Mouse (Mus musculus) forebrain, embryonic 16.5 days (tissue): ENCODE results near the gene Lamb3. TPM values are rescaled to one million over a fixed set of nuclear protein-coding genes. Genes with fewer than 3 reads are reported as not detected.

Source experiments
- ATAC-seq: fragments of 200-750 bp; cut with Nextera tagmentation; 2 replicates; pipeline ENCODE4 v1.8.0; 2017; ENCODE audit warnings: mild to moderate bottlenecking, moderate library complexity
- H3K27ac ChIP-seq: fragments of 300-500 bp; sonication (generic); 2 replicates; pipeline ENCODE4 v1.5.1; 2014; ENCODE audit warnings: low read length, control low read depth
- H3K27me3 ChIP-seq: fragments of 300-500 bp; sonication (generic); replicated peaks from 2 replicates; pipeline ENCODE4 v1.6.1; 2014; ENCODE audit warnings: low read length; ENCODE audit not compliant: control insufficient read depth, insufficient read depth
- H3K36me3 ChIP-seq: fragments of 300-500 bp; sonication (generic); 2 replicates; pipeline ENCODE4 v1.6.1; 2014; ENCODE audit not compliant: control insufficient read depth, insufficient read depth
- H3K4me1 ChIP-seq: fragments of 300-500 bp; sonication (generic); replicated peaks from 2 replicates; pipeline ENCODE4 v1.6.1; 2014; ENCODE audit warnings: low read length; ENCODE audit not compliant: control insufficient read depth, insufficient read depth
- H3K4me2 ChIP-seq: fragments of 300-500 bp; sonication (generic); 2 replicates; pipeline ENCODE4 v1.6.1; 2014; ENCODE audit warnings: mild to moderate bottlenecking, low read length, control low read depth
- H3K4me3 ChIP-seq: fragments of 300-500 bp; sonication (generic); replicated peaks from 2 replicates; pipeline ENCODE4 v1.5.1; 2014; ENCODE audit warnings: mild to moderate bottlenecking, low read length, control low read depth
- H3K9ac ChIP-seq: fragments of 300-500 bp; sonication (generic); replicated peaks from 2 replicates; pipeline ENCODE4 v1.6.1; 2014; ENCODE audit warnings: low read depth, low read length, control low read depth
- H3K9me3 ChIP-seq: fragments of 300-500 bp; sonication (generic); 2 replicates; pipeline ENCODE4 v1.6.1; 2016; ENCODE audit warnings: low read length; ENCODE audit not compliant: control insufficient read depth
- WGBS: fragments of 180-500 bp; shearing (Covaris S2); extraction: QIAGEN DNeasy Blood & Tissue Kit; methylation state at CpG from one replicate; pipeline ENCODE4 v1.1.7; 2014; 5-methylcytosine and 5-hydroxymethylcytosine counted together
- polyA plus RNA-seq: library from polyadenylated mRNA; unstranded; fragments of >200 nt; fragmentation: Nextera tagmentation; extraction: Ambion mirVana; gene quantifications from 2 replicates; pipeline ENCODE4 v1.2.1, GENCODE M21; 2015

The Lamb3 gene
- polyA plus RNA-seq, 1 experiment from 2014 or later = 0.58 TPM

DNA sequence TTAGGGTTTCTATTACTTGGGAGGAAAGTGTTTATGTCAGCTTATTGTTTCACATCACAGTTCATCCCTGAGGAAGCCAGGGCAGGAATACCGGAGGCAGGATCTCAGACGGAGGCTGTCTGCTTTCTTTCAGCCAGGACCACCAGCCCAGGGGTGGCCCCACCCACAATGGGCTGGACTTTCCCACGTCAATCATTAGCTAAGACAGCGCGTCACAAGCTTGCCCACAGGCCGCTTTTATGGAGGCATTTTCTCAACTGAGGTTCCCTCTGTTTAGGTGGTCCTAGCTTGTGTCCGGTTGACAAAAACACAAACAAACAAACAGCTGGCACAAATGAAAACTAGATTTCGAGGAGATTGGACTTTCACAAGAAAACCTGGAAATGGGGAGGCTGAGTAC is 174.9 kb downstream of the Lamb3 start:
- Histone ChIP-seq H3K36me3 (no peaks in the 10 kb centered on the region), H3K9ac (no peak overlapping the region), H3K9me3 (no peaks in the 10 kb centered on the region), H3K27ac (no peak overlapping the region), H3K27me3 (no peaks in the 10 kb centered on the region), H3K4me3 (peak overlapping the region; percentile 19), H3K4me1 (peaks cover 23% of the 10 kb centered on the region), H3K4me2 (peak overlapping the region; percentile 28)
- under 1% methylated on average over 8 of the region's 8 CpGs for WGBS
- peak; percentile 60 for ATAC-seq

DNA sequence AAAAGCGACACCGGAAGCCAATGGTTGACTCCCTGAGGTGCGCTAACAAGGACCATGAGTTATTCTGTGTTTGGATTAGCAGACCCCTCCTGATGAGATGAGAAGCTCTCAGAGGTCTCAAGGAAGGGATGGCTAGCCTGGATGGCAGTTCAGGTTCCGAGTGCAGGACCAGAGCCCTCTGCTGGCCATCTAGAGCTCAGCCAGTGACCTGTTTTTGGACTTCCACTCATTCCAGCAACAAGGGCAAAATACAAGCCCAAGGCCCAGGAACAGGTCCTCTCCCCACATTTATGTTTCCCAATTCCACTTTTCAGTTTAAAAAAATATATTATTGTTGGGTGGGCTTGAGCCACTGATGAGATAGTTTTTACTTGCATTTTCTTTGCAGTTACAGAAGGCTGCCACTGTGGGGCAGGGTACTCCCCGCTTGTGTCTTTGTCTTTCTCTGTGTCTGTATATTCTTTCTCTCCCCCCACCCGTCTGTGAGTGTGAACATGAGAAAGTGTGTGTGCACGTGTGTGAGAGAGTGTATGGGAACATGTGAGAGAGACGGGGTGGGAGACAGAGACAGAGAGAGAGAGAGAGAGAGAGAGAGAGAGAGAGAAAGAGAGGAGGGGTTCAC is 175.5 kb downstream of the Lamb3 start:
- no peak overlapping the region for H3K9ac ChIP-seq
- no peaks in the 10 kb centered on the region for H3K27me3 ChIP-seq
- peak overlapping the region; percentile 28 for H3K4me2 ChIP-seq
- peak overlapping the region; percentile 19 for H3K4me3 ChIP-seq
- peaks cover 23% of the 10 kb centered on the region for H3K4me1 ChIP-seq
- no peak overlapping the region for H3K27ac ChIP-seq
- ATAC-seq = 0 out of 2 replicates have a peak, but pooled peaks have one; percentile 5
- 4% methylated on average over 8 of the region's 8 CpGs for WGBS
- H3K36me3 ChIP-seq = no peaks in the 10 kb centered on the region
- H3K9me3 ChIP-seq = no peaks in the 10 kb centered on the region

DNA sequence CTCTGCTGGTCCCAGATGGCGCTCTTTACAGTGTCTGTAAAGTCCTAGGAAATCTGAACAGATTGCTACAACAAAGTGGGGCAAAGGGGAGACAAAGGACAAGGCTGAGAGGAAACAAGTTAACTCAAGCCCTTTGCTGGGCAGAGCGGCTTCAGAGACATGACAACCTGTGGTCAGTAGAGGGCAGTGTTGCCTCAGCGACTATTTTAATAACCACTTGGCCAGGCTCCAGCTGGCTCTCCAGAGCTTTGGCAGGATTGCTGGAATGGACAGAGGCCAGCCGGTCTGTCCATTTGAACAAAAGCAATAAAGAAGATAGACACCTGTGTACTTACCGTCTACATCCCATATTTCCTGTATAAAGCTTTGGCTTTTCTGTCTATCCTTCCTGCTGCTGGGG is 178.6 kb downstream of the Lamb3 start:
- Histone ChIP-seq H3K4me3 (no peak overlapping the region), H3K4me1 (peaks cover 35% of the 10 kb centered on the region), H3K4me2 (no peak overlapping the region), H3K9ac (no peak overlapping the region), H3K36me3 (no peaks in the 10 kb centered on the region), H3K9me3 (no peaks in the 10 kb centered on the region), H3K27ac (peak overlapping the region; percentile 44), H3K27me3 (no peaks in the 10 kb centered on the region)
- 1% methylated on average over 5 of the region's 5 CpGs for WGBS
- ATAC-seq = peak; percentile 23

DNA sequence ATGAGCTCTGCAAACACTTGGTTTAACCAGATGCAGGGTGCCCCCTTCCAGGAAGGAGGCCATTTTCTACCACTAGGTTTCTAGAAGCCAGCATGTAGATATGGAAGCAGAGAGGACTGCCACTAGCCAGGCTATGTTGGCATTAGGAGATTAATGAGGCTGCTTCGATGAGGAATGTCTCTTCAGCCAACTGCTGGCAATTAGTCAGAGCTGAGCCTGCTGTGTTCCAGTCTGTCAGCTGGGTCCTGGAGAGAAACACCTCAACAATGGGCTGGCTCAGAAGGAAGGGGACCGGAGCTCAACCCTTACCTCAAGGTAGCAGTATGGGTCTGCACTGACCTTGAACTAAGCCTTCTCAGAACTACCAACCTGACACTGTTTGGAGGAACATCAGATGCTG is 179.7 kb downstream of the Lamb3 start:
- Histone ChIP-seq H3K27me3 (no peaks in the 10 kb centered on the region), H3K4me2 (no peak overlapping the region), H3K27ac (no peak overlapping the region), H3K4me3 (no peak overlapping the region), H3K36me3 (no peaks in the 10 kb centered on the region), H3K9ac (no peak overlapping the region), H3K4me1 (peaks cover 28% of the 10 kb centered on the region), H3K9me3 (no peaks in the 10 kb centered on the region)
- no peak for ATAC-seq
- 30% methylated on average over 2 of the region's 2 CpGs for WGBS

DNA sequence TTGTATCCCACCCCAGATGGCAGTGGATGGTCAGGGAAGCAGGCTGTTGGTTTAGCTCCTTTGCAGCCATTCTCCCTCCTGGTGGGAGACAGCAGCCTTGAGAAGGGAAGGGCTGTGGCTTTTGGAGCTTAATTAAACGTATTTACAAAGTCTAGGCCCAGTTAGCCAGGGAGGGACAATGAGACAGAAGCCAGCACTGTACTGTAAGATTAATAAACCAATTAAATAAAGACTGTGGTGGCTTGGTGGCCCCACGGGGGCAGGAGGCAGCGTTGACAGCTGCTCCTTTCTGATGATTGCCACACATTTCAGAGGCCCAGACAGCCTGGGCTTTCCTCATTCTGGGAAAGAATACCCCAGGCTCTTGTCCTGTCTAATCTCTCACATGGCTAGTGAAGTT is 182.0 kb downstream of the Lamb3 start:
- Histone ChIP-seq H3K4me3 (no peak overlapping the region), H3K27ac (no peak overlapping the region)

DNA sequence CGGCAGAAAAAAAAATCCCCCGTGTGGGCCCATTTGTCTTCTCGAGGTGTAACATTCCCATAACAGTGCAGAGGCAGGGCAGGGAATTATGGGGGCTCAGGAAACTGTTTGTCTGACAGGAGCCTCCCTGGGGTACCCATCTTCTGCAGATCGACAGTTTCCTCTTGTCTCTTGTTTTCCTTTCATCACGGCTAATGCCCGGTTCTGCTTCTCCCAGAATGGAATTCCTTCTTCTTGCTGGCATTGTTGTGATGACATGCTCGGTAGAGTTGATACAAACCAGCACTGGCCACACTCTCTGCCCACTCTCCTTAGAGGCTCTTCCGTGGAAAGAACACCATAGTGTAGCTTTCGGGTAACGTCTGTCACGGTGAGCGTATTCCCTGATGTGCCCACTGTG is 182.5 kb downstream of the Lamb3 start:
- 38% methylated on average over 12 of the region's 12 CpGs for WGBS
- Histone ChIP-seq H3K27me3 (no peaks in the 10 kb centered on the region), H3K36me3 (no peaks in the 10 kb centered on the region), H3K9me3 (no peaks in the 10 kb centered on the region), H3K4me1 (peaks cover 24% of the 10 kb centered on the region), H3K27ac (no peak overlapping the region), H3K4me2 (no peak overlapping the region), H3K9ac (no peak overlapping the region), H3K4me3 (no peak overlapping the region)
- ATAC-seq = no peak

More for the DNA sequence above, 182.0 kb downstream of the Lamb3 start:
- H3K4me1 ChIP-seq = peaks cover 24% of the 10 kb centered on the region
- no peak overlapping the region for H3K4me2 ChIP-seq
- no peaks in the 10 kb centered on the region for H3K9me3 ChIP-seq
- ATAC-seq = peak; percentile 18; the same call in 1 of the 2 replicates
- no peaks in the 10 kb centered on the region for H3K27me3 ChIP-seq
- H3K9ac ChIP-seq = no peak overlapping the region
- H3K36me3 ChIP-seq = no peaks in the 10 kb centered on the region
- WGBS = 2% methylated on average over 3 of the region's 3 CpGs

DNA sequence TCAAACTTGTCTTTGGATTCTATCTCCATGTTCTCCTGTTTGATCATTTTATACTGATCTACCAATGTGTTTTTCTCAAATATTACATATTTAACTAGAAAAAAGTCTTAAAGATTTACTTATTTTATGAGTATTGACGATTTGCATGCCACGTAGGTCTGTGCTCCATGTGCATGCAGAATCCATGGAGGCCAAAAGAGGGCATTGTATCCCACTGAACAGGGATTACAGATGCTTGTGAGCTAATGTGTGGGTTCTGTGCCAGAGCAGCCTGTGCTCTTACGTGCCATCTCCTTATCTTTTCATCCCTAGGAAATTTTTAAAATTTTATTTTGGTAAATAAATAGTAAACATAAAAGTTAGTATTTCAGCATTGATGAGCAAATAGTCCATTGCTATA is 184.8 kb downstream of the Lamb3 start:
- H3K9me3 ChIP-seq = no peaks in the 10 kb centered on the region
- no peak overlapping the region for H3K27ac ChIP-seq
- H3K9ac ChIP-seq = no peak overlapping the region
- H3K4me2 ChIP-seq = no peak overlapping the region
- ATAC-seq = no peak
- no peak overlapping the region for H3K4me3 ChIP-seq
- WGBS = 78% methylated on average over 3 of the region's 3 CpGs
- H3K27me3 ChIP-seq = no peaks in the 10 kb centered on the region
- H3K4me1 ChIP-seq = peaks cover 12% of the 10 kb centered on the region
- H3K36me3 ChIP-seq = no peaks in the 10 kb centered on the region

Other genes with a start within 250 kb of the Lamb3 start
- 9.0 and 10.3 TPM in 2 replicates for gene Syt14, start 171.9 kb upstream of the Lamb3 start, polyA plus RNA-seq
- gene Diexf, start 77.4 kb upstream of the Lamb3 start, polyA plus RNA-seq = 11.3 and 13.9 TPM in 2 replicates
- 0.75 and 1.4 TPM in 2 replicates for gene Irf6, start 54.6 kb upstream of the Lamb3 start, polyA plus RNA-seq
- gene A130010J15Rik, start 39.7 kb upstream of the Lamb3 start, polyA plus RNA-seq = 14.2 and 16.1 TPM in 2 replicates
- gene Traf3ip3, start 6.0 kb upstream of the Lamb3 start, polyA plus RNA-seq = 0.51 and 1.2 TPM in 2 replicates
- 0.42 and 1.1 TPM in 2 replicates for gene Hsd11b1, start 56.4 kb downstream of the Lamb3 start, polyA plus RNA-seq
- 3.6 TPM in 2 replicates for gene G0s2, start 65.5 kb downstream of the Lamb3 start, polyA plus RNA-seq
- gene Camk1g, start 162.6 kb downstream of the Lamb3 start, polyA plus RNA-seq = 49.9 and 51.9 TPM in 2 replicates